Mouse (Mus musculus) heart, embryonic 12.5 days (tissue): ENCODE data around the gene Tcf7l2. TPM values are rescaled to one million over a fixed set of nuclear protein-coding genes. Genes with fewer than 3 reads are reported as not detected.
A peak's percentile ranks its signal among the peaks of the same experiment; 100 is the strongest.

Experiments
- ATAC-seq: fragments of 200-750 bp; cut with Nextera tagmentation; 2 replicates; pipeline ENCODE4 v1.8.0; 2017; ENCODE audit warnings: moderate TSS enrichment, moderate library complexity; ENCODE audit not compliant: insufficient number of reproducible peaks, low FRiP score
- H3K27ac ChIP-seq: fragments of 300-500 bp; sonication (generic); 2 replicates; pipeline ENCODE4 v1.5.1; 2016; ENCODE audit warnings: mild to moderate bottlenecking, moderate library complexity; ENCODE audit not compliant: poor library complexity, severe bottlenecking
- H3K27me3 ChIP-seq: fragments of 300-500 bp; sonication (generic); replicated peaks from 2 replicates; pipeline ENCODE4 v1.6.1; 2016; ENCODE audit warnings: mild to moderate bottlenecking, moderate library complexity
- H3K36me3 ChIP-seq: fragments of 300-500 bp; sonication (generic); 2 replicates; pipeline ENCODE4 v1.6.1; 2016; ENCODE audit warnings: mild to moderate bottlenecking, moderate library complexity
- H3K4me1 ChIP-seq: fragments of 300-500 bp; sonication (generic); replicated peaks from 2 replicates; pipeline ENCODE4 v1.6.1; 2016; ENCODE audit warnings: mild to moderate bottlenecking
- H3K4me2 ChIP-seq: fragments of 300-500 bp; sonication (generic); 2 replicates; pipeline ENCODE4 v1.6.1; 2016; ENCODE audit warnings: mild to moderate bottlenecking, moderate library complexity
- H3K4me3 ChIP-seq: fragments of 300-500 bp; sonication (generic); 2 replicates; pipeline ENCODE4 v1.5.1; 2016; ENCODE audit warnings: mild to moderate bottlenecking
- H3K9ac ChIP-seq: fragments of 300-500 bp; sonication (generic); 2 replicates; pipeline ENCODE4 v1.6.1; 2016; ENCODE audit warnings: mild to moderate bottlenecking, moderate library complexity
- H3K9me3 ChIP-seq: fragments of 300-500 bp; sonication (generic); replicated peaks from 2 replicates; pipeline ENCODE4 v1.6.1; 2016; ENCODE audit warnings: mild to moderate bottlenecking, moderate library complexity
- WGBS: fragments of 180-500 bp; shearing (Covaris S2); methylation state at CpG from one replicate; pipeline ENCODE4 v1.1.7; 2016; 5-methylcytosine and 5-hydroxymethylcytosine counted together
- polyA plus RNA-seq: library from polyadenylated mRNA; unstranded; fragments of >200 nt; fragmentation: Nextera tagmentation; extraction: Ambion mirVana; gene quantifications from 2 replicates; pipeline ENCODE4 v1.2.1, GENCODE M21; 2016

Gene Tcf7l2
- polyA plus RNA-seq, 1 experiment from 2014 or later, result 59.7 TPM

DNA sequence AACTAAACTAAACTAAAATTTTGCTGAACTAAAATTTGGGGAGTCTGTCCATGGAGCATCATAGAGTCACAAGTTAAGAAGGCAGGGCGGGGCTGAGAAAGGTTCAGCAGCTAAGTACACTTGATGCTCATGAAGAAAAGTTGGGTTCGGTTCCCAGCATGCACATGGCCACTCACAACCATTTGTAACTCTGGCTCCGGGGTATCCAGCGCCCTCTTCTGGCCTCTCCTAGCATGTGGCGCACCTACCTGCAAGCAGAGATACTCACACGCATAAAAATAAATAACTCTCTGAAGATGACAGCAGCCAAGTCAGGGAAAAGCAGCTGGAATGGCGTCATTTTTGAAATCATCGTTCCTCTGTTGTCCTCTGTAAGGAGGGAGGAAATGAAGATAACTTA lies 171.2 kb downstream of the Tcf7l2 start:
- H3K4me3 ChIP-seq, result no peak overlapping the region
- H3K4me1 ChIP-seq, result 0 out of 2 replicates have a peak, but pooled peaks cover 3% of the 10 kb centered on the region
- H3K27me3 ChIP-seq, result no peaks in the 10 kb centered on the region
- 91% methylated on average over 8 of the region's 8 CpGs for WGBS
- no peak overlapping the region for H3K4me2 ChIP-seq
- no peak overlapping the region for H3K9ac ChIP-seq
- peaks cover 54% of the 10 kb centered on the region for H3K36me3 ChIP-seq
- ATAC-seq, result no peak
- no peak overlapping the region for H3K27ac ChIP-seq
- no peaks in the 10 kb centered on the region for H3K9me3 ChIP-seq

DNA sequence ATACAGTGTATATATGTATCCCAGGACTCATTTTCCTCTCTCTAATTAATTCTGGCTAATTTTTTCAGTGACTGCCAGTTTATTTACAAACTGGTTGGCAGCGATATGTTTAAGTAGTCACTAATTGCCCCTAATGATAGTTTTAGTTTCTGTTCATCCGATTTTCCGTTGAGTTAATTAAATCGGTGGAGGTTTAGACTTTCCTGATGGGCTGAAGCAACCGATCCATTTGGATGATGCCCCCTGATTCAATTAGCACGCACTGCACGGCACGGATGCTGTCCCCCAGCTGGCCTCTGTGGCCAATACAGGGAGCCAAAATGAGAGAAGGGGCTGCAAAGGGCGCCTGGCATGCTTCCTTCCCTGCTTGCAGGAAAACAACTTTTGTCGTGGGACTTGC lies 172.0 kb downstream of the Tcf7l2 start:
- ATAC-seq, result no peak
- Histone ChIP-seq H3K27ac (no peak overlapping the region), H3K36me3 (peaks cover 55% of the 10 kb centered on the region), H3K9ac (no peak overlapping the region), H3K4me2 (no peak overlapping the region), H3K4me1 (0 out of 2 replicates have a peak, but pooled peaks cover 3% of the 10 kb centered on the region), H3K27me3 (no peaks in the 10 kb centered on the region), H3K4me3 (no peak overlapping the region), H3K9me3 (no peaks in the 10 kb centered on the region)
- 88% methylated on average over 10 of the region's 10 CpGs for WGBS

DNA sequence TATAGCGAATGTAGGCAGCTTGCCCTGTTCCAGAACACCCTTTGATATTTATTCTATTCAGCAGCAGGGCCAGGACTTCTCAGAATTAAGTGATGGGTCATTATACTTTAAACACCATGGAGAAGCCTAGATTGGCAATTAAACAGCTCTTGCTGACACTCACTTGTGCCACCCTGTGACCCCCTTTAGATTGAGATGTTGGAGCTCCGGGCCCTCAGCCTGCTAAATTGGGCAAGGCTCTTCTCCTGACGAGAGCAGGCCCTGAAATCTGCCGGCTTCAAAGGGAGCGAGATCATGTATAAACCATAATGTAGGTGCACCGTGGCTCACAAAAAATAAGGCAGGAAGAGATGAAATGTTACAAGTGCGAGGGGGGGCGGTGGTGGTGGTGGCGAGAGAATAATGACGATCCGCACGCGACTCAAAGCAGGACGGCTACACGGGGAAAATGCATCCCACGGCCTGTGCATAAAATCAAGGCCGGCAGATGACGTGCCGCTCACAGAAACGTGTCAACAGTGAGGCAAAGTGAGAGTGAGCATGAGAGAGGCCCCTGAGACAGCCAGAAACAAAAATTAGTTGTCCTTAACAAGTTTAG lies 173.1 kb downstream of the Tcf7l2 start:
- H3K36me3 ChIP-seq, result peaks cover 62% of the 10 kb centered on the region
- H3K27me3 ChIP-seq, result no peaks in the 10 kb centered on the region
- no peak overlapping the region for H3K27ac ChIP-seq
- H3K9ac ChIP-seq, result no peak overlapping the region
- H3K4me1 ChIP-seq, result 0 out of 2 replicates have a peak, but pooled peaks cover 3% of the 10 kb centered on the region
- H3K4me3 ChIP-seq, result no peak overlapping the region
- H3K4me2 ChIP-seq, result no peak overlapping the region
- H3K9me3 ChIP-seq, result no peaks in the 10 kb centered on the region
- WGBS, result 87% methylated on average over 20 of the region's 20 CpGs
- no peak for ATAC-seq

DNA sequence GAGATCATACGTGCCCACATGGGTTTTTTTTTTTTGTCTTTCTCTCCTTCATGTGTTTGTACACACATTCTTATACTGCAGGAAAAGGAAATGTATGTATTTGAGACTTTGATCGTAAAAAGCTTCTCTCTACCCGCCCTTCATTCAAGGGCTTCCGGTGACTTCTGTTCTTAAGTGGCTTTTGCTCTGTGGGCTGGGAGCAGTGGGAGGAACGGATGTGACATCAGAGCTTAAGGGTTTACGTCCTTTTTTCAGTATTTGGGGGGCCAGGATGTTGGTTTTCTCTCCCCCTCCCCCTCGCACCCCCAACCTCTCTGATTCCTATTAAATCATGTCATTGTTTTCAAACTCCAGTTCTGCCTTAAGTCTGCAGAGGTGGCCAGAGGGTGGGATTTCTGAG lies 173.9 kb downstream of the Tcf7l2 start:
- no peak for ATAC-seq
- Histone ChIP-seq H3K4me3 (no peak overlapping the region), H3K9ac (no peak overlapping the region), H3K27ac (no peak overlapping the region), H3K9me3 (no peaks in the 10 kb centered on the region), H3K4me1 (0 out of 2 replicates have a peak, but pooled peaks cover 3% of the 10 kb centered on the region), H3K36me3 (peaks cover 64% of the 10 kb centered on the region), H3K27me3 (no peaks in the 10 kb centered on the region), H3K4me2 (no peak overlapping the region)
- WGBS, result 85% methylated on average over 7 of the region's 7 CpGs

DNA sequence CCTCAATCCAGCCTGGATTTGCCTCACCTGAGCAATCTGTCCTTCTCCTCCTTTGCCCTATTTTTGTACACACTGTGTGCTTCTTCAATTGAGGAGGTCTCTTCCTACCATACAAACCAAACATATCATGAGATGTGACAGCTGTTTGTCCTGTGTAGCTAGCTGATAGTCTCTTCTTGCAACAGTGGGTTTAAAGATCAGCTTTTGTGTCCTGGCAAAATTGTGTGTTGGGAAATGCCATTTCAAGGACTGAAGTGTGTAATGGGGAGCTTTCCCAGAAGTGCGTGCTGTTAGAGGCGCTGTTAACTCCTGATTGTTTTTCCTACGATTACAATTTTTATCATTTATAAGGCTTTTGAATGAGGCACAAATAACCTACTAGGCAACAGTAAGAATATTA lies 174.6 kb downstream of the Tcf7l2 start:
- no peaks in the 10 kb centered on the region for H3K27me3 ChIP-seq
- H3K36me3 ChIP-seq, result peaks cover 64% of the 10 kb centered on the region
- no peak overlapping the region for H3K9ac ChIP-seq
- H3K4me2 ChIP-seq, result no peak overlapping the region
- no peak for ATAC-seq
- 92% methylated on average over 3 of the region's 3 CpGs for WGBS
- H3K27ac ChIP-seq, result no peak overlapping the region
- 0 out of 2 replicates have a peak, but pooled peaks cover 3% of the 10 kb centered on the region for H3K4me1 ChIP-seq
- H3K4me3 ChIP-seq, result no peak overlapping the region
- H3K9me3 ChIP-seq, result no peaks in the 10 kb centered on the region

DNA sequence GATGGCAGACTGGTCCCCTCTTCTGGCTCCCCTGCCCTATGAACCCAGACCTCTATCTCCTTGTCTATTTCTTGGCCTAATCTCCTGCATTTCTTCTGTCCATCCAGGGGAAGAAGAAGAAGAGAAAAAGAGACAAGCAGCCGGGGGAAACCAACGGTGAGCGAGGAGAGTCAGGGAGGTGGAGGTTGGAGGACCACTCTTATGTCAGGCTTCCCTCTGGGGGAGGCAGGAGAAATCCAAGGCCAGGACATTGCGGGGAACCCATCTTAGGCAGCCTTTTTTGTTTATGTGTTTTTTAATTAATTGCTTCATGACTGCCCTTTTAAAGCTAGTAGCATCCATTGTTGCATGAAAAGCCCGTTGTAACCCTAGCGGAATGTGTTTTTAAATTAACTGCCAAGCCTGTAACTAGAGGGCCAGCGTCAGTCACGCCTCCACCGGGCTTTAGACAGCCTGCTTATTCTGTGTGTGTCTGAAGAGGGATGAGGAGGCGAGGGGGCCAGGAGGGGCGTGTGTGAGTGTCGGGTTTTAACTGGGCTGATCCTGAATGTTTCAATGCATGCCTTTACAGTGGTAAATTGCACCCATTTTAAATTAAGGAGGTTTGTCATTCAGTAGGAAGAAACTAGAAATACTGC lies 182.3 kb downstream of the Tcf7l2 start:
- no peak overlapping the region for H3K27ac ChIP-seq
- 59% methylated on average over 12 of the region's 12 CpGs for WGBS
- peaks cover 5% of the 10 kb centered on the region; the same call in 1 of the 2 replicates for H3K4me1 ChIP-seq
- ATAC-seq, result no peak
- no peak overlapping the region for H3K4me3 ChIP-seq
- H3K9ac ChIP-seq, result no peak overlapping the region
- H3K4me2 ChIP-seq, result no peak overlapping the region
- H3K9me3 ChIP-seq, result no peaks in the 10 kb centered on the region
- no peaks in the 10 kb centered on the region for H3K27me3 ChIP-seq
- H3K36me3 ChIP-seq, result peaks cover 58% of the 10 kb centered on the region

DNA sequence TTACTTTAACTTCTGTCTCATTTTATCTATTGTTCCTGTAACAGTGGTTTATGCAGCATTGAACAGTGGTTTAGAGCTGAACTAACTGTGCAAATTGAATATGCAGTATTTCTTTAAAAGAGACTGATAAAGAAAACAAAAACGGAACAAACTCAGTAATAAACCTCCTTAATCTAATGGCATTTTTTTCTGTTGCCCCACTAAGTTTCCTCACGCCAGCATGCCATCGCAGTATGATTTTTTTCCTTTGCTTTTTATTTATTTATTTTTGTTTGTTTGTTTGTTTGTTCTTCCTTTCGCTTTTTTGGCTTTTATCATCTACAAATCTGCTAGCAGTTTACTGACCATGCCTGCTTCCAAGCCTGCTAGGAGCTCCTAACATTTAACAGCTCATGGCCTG lies 183.2 kb downstream of the Tcf7l2 start:
- Histone ChIP-seq H3K4me1 (peaks cover 5% of the 10 kb centered on the region; the same call in 1 of the 2 replicates), H3K36me3 (peaks cover 52% of the 10 kb centered on the region), H3K9ac (no peak overlapping the region), H3K4me3 (no peak overlapping the region), H3K27me3 (no peaks in the 10 kb centered on the region), H3K27ac (no peak overlapping the region), H3K4me2 (no peak overlapping the region), H3K9me3 (no peaks in the 10 kb centered on the region)
- ATAC-seq, result no peak
- 77% methylated on average over 4 of the region's 4 CpGs for WGBS

DNA sequence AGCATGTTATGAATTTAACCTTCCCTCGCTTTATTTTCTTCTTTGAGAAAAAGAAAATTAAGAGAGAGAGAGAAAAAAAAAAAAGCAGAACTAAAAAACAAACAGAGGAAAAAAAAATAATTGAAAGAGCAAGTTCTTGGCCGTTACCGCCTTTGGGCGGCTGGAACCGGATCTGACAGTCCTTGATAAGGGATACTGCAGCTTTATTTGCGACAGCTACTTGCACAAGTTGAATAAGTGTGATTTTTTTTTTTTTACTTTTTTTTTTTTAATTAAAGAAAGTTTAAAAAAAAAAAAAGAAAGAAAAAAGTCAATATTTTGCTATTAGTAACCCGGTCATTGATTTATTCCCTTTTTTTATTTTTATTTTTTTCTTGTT lies 183.8 kb downstream of the Tcf7l2 start:
- Histone ChIP-seq H3K27me3 (no peaks in the 10 kb centered on the region), H3K4me1 (peaks cover 5% of the 10 kb centered on the region; the same call in 1 of the 2 replicates), H3K27ac (no peak overlapping the region), H3K9me3 (no peaks in the 10 kb centered on the region), H3K36me3 (peaks cover 46% of the 10 kb centered on the region), H3K4me3 (no peak overlapping the region), H3K4me2 (no peak overlapping the region), H3K9ac (no peak overlapping the region)
- 48% methylated on average over 7 of the region's 7 CpGs for WGBS
- ATAC-seq, result no peak

DNA sequence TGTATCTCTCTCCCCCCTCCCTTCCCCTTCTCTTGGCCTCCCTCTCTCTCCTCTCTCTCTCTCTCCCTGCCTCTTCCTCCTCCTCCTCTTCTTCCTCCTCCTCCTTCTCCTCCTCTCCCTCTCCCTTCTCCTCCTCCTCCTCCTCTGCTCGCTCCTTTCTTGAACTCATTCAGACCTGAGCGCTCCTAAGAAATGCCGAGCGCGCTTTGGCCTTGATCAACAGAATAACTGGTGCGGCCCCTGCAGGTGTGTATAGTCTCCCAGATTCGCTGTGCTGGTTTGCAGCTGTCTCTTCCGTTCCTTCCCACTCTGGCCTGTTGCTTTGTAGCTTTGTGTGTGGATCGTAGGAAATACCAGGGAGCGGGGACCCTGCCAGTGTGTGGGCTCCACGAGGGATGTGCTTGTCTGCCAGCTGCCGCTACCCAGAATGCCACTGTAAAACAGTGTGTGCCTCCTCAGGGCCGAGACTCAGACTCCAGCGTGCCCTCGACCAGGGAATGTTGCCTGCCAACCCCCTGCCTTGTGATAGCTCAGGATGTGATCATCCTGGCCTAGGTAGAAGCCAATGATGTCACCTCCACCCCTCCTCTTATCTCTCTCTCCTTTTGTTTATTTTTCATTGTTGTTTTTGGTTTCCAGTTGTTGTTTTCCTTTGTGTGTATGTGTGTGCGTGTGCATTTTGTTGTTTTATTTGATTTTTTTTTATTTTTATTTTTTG lies 184.3 kb downstream of the Tcf7l2 start:
- Histone ChIP-seq H3K9me3 (no peaks in the 10 kb centered on the region), H3K27ac (peak overlapping the region; percentile 41; the same call in 1 of the 2 replicates), H3K4me1 (peaks cover 5% of the 10 kb centered on the region; the same call in 1 of the 2 replicates), H3K9ac (no peak overlapping the region), H3K4me2 (no peak overlapping the region), H3K4me3 (no peak overlapping the region), H3K36me3 (peaks cover 43% of the 10 kb centered on the region), H3K27me3 (no peaks in the 10 kb centered on the region)
- no peak for ATAC-seq
- WGBS, result 75% methylated on average over 16 of the region's 16 CpGs

DNA sequence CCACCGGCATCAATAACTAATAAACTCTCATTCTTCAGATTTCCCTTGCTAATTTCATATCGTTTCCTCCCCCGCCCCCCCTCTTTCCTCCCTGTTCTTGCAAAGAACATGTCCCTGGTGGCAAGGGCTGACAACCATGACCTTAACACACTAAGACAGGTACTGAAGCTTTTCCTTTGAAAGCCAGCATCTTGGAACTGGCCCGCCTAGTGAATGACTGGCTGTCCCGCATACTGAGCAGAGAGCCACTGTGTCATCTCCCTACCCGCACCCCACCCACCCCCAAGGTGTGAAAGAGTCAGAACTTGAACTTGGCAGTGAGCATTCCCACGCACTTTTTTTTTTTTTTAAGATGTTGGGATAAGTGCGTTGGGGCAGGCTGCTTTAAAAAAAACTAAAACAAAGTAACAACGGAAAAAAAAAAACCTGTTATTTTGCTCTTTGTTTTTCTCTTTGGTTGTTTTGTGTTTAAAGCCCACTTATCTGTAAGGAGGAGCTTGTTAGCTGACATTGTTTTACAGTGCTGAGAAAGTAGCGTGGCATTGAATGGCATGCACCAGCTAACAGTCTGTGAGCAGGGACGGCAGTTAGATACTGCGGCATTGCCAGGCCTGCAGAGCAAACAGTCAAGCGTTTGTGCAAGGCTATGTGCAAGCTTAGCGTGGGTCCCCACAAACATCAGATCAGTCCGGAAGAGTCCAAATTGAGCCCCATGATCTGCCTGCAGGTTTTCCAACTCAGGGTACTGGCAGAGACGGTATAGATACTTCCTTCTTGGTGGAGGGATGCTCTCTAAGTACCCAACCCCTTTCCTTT lies 185.4 kb downstream of the Tcf7l2 start:
- Histone ChIP-seq H3K4me2 (no peak overlapping the region), H3K9ac (no peak overlapping the region), H3K4me1 (peaks cover 5% of the 10 kb centered on the region; the same call in 1 of the 2 replicates), H3K4me3 (no peak overlapping the region), H3K9me3 (no peaks in the 10 kb centered on the region), H3K36me3 (peaks cover 40% of the 10 kb centered on the region), H3K27me3 (no peaks in the 10 kb centered on the region), H3K27ac (no peak overlapping the region)
- no peak for ATAC-seq
- 82% methylated on average over 16 of the region's 16 CpGs for WGBS

DNA sequence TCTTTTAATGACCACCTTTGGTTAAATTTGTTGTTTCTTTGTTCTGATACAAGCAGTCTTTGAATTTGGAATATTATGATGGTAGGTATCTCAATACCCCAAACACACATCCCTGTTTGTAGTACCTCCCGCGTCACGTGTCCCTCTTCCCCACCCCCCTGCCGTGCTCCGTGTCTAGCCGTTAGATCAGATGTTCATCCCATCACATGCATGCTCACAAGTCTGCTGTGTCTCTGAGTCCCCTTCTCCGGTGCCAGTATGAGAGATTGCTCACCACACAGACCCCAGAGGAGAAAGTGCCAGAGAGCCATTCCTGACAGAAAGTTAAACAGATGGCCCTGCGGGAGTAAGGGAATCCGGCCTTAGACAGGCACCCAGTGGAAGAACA lies 186.0 kb downstream of the Tcf7l2 start:
- peaks cover 35% of the 10 kb centered on the region for H3K36me3 ChIP-seq
- no peaks in the 10 kb centered on the region for H3K9me3 ChIP-seq
- no peak overlapping the region for H3K27ac ChIP-seq
- no peak overlapping the region for H3K4me3 ChIP-seq
- no peaks in the 10 kb centered on the region for H3K27me3 ChIP-seq
- peaks cover 5% of the 10 kb centered on the region; the same call in 1 of the 2 replicates for H3K4me1 ChIP-seq
- no peak overlapping the region for H3K4me2 ChIP-seq
- WGBS, result 76% methylated on average over 9 of the region's 9 CpGs
- H3K9ac ChIP-seq, result no peak overlapping the region
- no peak for ATAC-seq
